Mouse (Mus musculus): Measurements from ENCODE around the gene Polr2e. TPM values are rescaled to one million over a fixed set of nuclear protein-coding genes. Genes with fewer than 3 reads are reported as not detected.
A peak's percentile ranks its signal among the peaks of the same experiment; 100 is the strongest.

Gene Polr2e
- total RNA-seq, 2 experiments from 2014 or later, result 66.9 to 68.9 TPM

DNA sequence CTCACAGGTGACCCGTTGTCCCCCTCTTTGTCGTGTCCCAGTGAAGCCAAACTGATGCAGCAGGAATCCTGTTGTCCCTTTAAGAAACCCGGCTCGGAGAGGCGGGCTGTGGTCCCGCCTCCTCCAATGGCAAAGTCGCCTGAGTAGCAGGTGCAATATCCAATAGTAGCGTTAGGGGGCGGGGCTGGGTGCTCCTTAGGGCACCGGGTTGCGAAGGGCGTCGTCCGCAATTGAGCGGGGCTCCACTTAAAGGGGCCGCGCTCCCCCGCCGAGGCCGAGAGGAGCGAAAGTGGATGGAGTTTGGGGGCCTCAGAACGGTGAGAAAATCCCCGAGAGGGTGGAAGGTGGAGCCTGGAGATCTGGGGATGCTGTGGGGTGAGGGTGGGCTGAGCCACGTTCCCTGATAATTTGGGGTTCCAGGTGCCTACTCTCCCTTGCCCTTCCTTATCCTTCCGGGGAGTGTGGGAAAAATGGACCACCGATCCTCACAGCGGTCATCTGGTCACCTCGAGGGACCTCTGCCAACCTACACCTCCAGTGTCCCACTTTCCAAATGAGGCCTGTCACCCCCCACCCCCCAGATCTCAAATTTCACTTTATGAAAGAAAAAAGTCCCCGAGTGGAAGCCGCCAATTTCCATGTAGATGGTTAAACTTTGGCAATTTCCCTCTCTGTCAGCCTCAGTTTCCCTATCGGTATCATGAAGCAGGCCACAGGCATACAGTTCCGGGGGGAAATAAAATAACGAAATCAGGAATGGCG lies 43.1 kb downstream of the Polr2e start, which contains the start of gene Abca7:
Gene Abca7, plus strand, starts transcription at position 223 of the 762 bp plus-strand sequence.
- intact Hi-C loops (cut with DNase I), result loop anchor here (5.0 kb wide), 1 partner anchor 116 kb away; no protein-coding TSS in a partner anchor
- peak; percentile 96 for DNase-seq (ENCODE audit: low spot score in 2 of 2)

DNA sequence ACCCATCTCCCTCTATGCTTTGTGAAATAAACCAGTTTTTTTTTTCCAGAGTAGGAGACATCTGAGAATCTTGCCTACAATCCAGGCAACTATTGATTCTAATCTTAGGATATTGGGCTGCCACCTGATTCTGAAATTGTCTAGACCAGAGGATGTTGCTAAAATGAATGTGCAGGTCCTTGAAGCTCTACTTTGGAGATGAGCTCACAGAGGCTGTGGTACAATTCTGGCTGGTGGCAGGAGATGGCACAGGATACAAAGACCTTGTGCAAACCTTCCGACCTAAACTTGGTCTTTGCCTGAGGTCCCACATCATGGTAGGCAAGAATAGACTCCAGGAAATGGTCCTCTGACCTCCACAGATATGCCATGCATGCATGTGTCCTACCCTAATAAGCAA lies 44.0 kb downstream of the Polr2e start:
- intact Hi-C loops (cut with DNase I), result loop anchor here (5.0 kb wide), 1 partner anchor 117 kb away; no protein-coding TSS in a partner anchor

DNA sequence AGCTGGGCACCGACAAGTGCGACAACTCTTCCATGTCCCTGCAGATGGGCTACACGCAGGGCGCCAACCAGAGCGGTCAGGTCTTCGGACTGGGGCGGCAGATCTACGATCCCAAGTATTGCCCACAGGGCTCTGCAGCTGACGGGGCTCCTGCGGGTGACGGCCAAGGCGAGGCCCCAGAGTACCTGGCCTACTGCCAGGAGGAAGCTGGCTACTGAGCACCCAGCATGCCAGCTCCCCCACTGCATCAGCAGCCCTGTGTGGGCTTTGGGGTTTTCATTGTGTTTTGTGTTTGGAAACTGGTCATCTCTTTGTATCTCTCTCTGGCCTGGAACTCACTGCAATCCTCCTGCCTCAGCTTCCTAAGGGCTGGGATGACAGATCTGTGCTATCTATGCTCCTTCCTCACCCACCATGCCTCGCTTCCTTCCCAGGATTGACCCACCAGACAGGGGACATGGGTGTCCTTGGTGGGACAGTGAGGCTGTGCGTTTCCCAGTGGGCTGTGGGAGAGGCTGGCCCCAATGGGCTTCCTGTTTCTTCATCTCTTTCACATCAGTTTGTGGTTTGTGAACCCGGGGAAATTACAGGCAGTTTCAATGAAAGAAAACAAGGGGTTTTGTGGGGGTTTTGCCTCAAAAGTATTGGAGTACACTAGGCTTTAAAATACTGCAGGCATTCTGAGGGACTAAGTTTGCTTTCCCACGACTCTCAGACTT lies 45.0 kb downstream of the Polr2e start:
- intact Hi-C loops (cut with DNase I), result loop anchor here (5.0 kb wide), 1 partner anchor 118 kb away; no protein-coding TSS in a partner anchor
- peak in 1 of 2 experiments; percentile 54 for DNase-seq (ENCODE audit: low spot score in 2 of 2)

More for the DNA sequence above, 44.0 kb downstream of the Polr2e start:
- no peak for DNase-seq (ENCODE audit: low spot score in 2 of 2)

DNA sequence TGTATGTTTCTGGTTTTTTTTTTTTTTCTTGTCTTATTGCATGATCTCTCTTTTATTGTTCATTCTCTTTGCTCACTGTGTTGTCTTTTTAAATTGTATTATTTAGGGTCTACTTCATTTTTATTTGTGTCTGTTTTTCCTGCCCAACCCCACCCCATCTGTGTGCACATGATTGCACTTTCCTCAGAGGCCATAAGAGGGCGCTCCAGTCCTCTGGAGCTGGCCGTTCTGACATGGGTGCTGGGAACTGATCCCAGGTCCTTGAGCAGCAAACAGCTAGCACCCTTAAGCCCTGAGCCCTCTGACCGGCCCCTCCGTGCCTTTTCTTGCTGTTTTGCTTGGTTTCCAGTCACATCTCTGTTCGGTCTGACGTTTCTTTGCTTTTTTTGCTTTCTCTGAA lies 48.0 kb downstream of the Polr2e start:
- DNase-seq (ENCODE audit: low spot score in 2 of 2), result no peak
- intact Hi-C loops (cut with DNase I), result no loop called here

DNA sequence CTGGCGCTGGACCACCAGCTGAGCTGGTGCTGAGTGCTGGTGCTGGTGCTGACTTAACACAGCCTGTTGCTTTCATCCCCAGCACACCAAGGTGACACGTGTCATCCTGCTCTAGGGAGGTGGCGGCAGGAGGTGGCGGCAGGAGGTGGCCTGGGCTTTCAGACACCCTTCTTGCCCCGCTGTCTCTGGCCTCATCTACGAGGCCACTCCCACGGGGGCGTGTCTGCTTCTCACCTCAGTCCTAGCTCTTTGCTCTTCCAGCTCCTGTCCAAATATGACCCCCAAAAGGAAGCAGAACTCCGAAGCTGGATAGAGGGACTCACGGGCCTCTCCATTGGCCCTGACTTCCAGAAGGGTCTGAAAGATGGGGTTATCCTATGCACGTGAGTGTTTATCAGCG lies 48.5 kb downstream of the Polr2e start:
- DNase-seq (ENCODE audit: low spot score in 2 of 2), result no peak
- intact Hi-C loops (cut with DNase I), result no loop called here

DNA sequence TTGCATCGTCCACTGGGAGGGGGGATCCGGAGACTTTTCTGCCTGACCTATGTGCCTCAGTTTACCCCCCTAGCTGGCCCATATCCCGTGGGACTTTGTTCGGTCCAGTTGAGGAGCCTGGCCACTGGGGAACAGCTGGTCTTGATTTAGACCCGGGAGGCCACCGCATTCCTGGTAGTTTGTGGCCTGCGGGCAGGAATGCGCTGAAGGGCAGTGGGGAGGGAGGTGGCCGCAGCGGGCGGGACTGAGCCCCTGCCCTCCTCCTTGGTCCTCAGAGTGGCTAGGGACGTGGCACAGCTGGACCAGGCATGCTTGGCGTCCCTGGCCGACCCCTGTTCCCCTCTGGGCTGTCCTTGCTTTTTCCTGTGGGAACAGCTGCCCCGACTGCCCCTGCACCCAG lies 49.7 kb downstream of the Polr2e start:
- intact Hi-C loops (cut with DNase I), result loop anchor here (5.0 kb wide), 1 partner anchor 62 kb away; no protein-coding TSS in a partner anchor
- DNase-seq (ENCODE audit: low spot score in 2 of 2), result no peak

DNA sequence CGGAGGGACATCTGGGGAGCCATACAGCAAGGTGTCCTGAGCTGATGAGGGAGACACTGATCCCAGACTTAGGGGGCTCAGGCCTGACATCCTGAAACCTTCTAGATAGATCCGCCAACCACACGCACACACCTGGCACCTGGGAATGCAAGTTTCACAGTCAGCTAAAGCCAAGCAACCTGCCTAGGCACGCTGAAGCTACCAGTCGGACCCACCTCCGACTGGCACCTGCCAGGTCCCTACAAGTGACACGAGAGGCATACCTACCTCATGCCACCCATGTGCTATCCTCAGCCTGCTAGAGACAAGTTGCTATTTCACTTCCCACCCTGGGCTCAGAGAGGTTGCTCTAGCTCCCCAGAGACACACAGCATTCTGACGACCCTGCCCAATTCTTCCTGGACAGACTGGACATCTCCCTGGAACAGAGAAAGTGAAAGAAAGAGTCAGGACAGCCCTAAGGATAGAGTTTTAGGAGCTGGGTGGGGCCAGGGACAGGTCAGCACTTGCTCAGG lies 50.3 kb downstream of the Polr2e start:
- no peak for DNase-seq (ENCODE audit: low spot score in 2 of 2)
- intact Hi-C loops (cut with DNase I), result loop anchor here (5.0 kb wide), 1 partner anchor 63 kb away; no protein-coding TSS in a partner anchor

DNA sequence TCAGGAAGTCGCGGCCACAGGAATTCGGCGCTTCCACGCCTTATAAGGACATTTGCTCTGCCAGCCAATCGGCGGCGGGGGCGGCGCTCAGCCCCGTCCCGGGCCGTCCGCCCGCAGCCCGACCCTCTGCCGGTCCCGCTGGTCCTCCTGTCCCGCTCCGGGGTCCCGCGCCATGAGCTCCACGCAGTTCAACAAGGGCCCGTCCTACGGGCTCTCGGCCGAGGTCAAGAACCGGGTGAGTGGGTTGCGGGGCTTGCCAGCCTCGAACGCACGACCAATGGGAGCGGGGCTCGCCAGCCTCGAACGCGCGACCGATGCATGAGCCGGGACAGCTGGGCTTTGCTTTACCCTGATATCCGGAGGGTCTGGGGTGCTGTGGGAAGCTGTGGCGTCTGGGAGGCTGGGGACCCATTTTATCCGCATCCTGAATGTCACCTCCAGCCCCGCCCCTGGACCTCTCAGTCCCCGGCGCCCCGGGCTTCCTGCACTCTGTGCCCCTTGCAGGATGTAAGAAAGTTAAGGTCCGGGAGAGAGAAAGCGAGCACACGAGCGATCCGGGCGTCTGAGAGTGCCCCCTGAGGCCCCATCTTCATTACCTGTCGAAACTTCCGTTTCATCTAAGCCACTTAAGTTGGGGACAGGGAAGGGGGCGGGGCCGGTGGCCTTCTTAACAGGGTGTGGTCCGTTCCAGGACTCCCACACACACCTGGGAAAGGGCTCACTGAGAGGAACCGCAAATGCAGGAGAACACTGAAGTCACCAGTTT lies 50.9 kb downstream of the Polr2e start, which contains the start of gene Cnn2:
Gene Cnn2, plus strand, starts transcription at position 79 of the 766 bp plus-strand sequence.
- intact Hi-C loops (cut with DNase I), result loop anchor here (5.0 kb wide), 1 partner anchor 64 kb away; no protein-coding TSS in a partner anchor
- DNase-seq (ENCODE audit: low spot score in 2 of 2), result no peak

DNA sequence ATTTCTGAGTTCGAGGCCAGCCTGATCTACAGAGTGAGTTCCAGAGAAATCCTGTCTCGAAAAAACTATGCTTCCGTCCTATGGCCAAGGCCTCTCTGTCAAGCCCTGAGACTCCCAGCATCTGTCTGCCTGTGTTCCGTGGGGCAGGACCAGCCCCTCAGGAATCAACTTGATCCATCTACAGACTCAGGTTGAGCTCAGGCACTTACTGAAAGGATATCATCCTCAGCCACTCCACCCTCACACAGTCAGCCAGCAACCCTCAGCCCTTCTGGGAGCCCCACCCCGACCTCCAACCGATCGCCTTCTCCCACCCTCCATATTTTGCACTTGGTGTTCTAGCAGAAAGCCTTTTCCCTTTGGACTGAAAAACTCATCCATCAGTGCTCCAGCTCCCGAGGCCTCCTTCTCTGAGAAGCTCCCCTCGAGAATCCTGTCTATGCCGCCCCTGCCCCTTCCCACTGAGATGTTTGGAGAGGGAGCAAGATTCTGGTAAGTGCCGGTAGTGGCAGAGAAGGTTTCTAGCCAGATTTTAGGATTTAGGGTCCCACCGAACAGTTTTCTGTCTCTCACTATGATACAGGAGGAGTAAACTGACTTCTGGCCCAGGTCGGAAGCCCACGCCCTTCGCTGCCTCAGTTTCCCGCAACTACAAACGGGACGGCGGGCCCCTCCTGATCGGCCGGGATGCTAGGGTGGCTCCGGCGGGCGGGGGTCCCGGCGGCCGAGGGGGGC lies 51.7 kb downstream of the Polr2e start:
- no peak for DNase-seq (ENCODE audit: low spot score in 2 of 2)
- intact Hi-C loops (cut with DNase I), result loop anchor here (2.0 to 5.0 kb wide), 2 partner anchors 47 to 64 kb away; no protein-coding TSS in a partner anchor

DNA sequence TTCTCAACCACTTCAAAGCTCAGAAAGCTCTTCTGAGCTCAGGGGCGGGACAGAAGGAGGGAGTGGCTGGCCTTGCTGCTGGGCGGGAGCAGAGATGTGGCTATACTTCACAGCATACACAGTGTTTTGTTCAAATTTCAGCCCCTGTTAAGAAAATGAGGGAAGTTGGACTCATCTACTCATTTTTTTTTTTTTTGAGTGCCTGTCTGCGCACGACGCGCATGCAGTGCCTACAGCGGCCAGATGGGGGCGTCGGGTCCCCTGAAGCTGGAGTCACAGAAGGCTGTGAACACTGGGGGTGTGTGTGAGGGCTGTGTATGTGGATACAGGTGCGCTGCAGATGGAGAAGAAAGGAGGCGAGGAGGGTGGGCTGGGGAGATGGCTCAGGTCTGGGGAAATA lies 52.6 kb downstream of the Polr2e start:
- intact Hi-C loops (cut with DNase I), result loop anchor here (2.0 to 5.0 kb wide), 2 partner anchors 48 to 65 kb away; no protein-coding TSS in a partner anchor

DNA sequence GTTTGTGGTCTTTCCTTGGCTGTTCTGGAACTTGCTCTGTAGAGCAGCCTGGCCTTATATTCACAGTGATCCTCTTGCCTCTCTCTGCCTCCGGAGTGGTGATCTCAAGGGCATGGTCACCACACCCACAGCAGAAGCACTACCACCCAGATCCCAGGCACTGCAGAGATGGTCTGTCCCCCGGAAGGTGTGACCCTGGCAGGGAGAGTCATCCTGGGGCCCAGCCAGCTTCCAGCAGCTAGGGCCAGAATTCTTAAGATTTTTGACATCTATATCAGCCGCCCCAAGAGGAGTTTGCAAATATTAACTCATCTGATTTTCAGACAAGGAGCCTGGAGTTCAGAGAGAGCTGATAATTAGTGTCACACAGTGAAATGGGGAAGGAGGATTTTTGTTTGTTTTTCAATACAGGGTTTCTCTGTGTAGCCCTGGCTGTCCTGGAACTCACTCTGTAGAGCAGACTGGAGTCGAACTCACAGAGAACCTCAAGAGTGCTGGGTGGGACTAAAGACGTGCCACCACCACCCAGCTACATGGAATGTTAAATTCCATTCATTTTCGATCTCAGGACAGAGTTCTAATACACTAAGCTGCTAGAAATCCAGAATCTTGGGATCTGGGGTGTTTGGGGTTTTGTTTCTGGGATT lies 53.2 kb downstream of the Polr2e start:
- no peak for DNase-seq (ENCODE audit: low spot score in 2 of 2)
- intact Hi-C loops (cut with DNase I), result loop anchor here (2.0 to 5.0 kb wide), 2 partner anchors 48 to 66 kb away; no protein-coding TSS in a partner anchor

More for the DNA sequence above, 52.6 kb downstream of the Polr2e start:
- DNase-seq (ENCODE audit: low spot score in 2 of 2), result peak; percentile 85 to 95

Other genes with a start within 250 kb of the Polr2e start
- 1 to 10 TPM in 1 of 2 experiments, under 1 TPM in 1; 0.17 to 1.1 TPM for gene Prss57, start 248.8 kb downstream of the Polr2e start, total RNA-seq (2021)
- 100 to 1,000 TPM; 398 to 410 TPM for gene Palm, start 246.2 kb downstream of the Polr2e start, total RNA-seq (2021)
- under 1 TPM; 0.59 to 0.72 TPM for gene Misp, start 218.8 kb downstream of the Polr2e start, total RNA-seq (2021)
- gene Ptbp1, start 185.4 kb downstream of the Polr2e start, total RNA-seq (2021), result 10 to 100 TPM; 52.1 to 61.1 TPM
- 1 to 10 TPM; 2.3 to 3.1 TPM for gene Prtn3, start 165.3 kb downstream of the Polr2e start, total RNA-seq (2021)
- 10 to 100 TPM; 68.3 to 71.2 TPM for gene Plppr3, start 165.2 kb downstream of the Polr2e start, total RNA-seq (2021)
- not detected for gene Elane, start 153.5 kb downstream of the Polr2e start, total RNA-seq (2021)
- not detected for gene Cfd, start 148.9 kb downstream of the Polr2e start, total RNA-seq (2021)
- 10 to 100 TPM; 55.0 to 66.5 TPM for gene Med16, start 130.9 kb downstream of the Polr2e start, total RNA-seq (2021)
- not detected for gene Gm26602, start 128.9 kb downstream of the Polr2e start, total RNA-seq (2021)
- 1 to 10 TPM; 5.7 to 7.6 TPM for gene Kiss1r, start 122.8 kb downstream of the Polr2e start, total RNA-seq (2021)
- 100 to 1,000 TPM; 438 to 440 TPM for gene R3hdm4, start 118.6 kb downstream of the Polr2e start, total RNA-seq (2021)
- gene Arid3a, start 112.8 kb downstream of the Polr2e start, total RNA-seq (2021), result 1 to 10 TPM; 5.4 to 7.0 TPM
- gene Wdr18, start 79.6 kb downstream of the Polr2e start, total RNA-seq (2021), result 10 to 100 TPM; 45.3 to 46.5 TPM
- under 1 TPM; 0.21 to 0.40 TPM for gene Grin3b, start 69.1 kb downstream of the Polr2e start, total RNA-seq (2021)
- 100 to 1,000 TPM; 140 to 152 TPM for gene Tmem259, start 55.5 kb downstream of the Polr2e start, total RNA-seq (2021)
- gene Cnn2, start 51.2 kb downstream of the Polr2e start, total RNA-seq (2021), result 10 to 100 TPM in 1 of 2 experiments, 1 to 10 TPM in 1; 9.5 to 11.9 TPM
- gene Abca7, start 43.3 kb downstream of the Polr2e start, total RNA-seq (2021), result 10 to 100 TPM; 10.9 TPM
- gene Arhgap45, start 23.1 kb downstream of the Polr2e start, total RNA-seq (2021), result 1 to 10 TPM; 3.3 to 4.0 TPM
- 100 to 1,000 TPM; 462 to 482 TPM for gene Gpx4, start 7.4 kb upstream of the Polr2e start, total RNA-seq (2021)
- gene Sbno2, start 65.8 kb upstream of the Polr2e start, total RNA-seq (2021), result 10 to 100 TPM; 19.2 to 19.3 TPM
- 10 to 100 TPM; 86.2 to 90.8 TPM for gene Stk11, start 76.0 kb upstream of the Polr2e start, total RNA-seq (2021)
- gene Atp5d, start 98.8 kb upstream of the Polr2e start, total RNA-seq (2021), result 100 to 1,000 TPM; 403 to 424 TPM
- gene Cbarp, start 101.0 kb upstream of the Polr2e start, total RNA-seq (2021), result 100 to 1,000 TPM; 437 to 473 TPM
- gene Midn, start 108.5 kb upstream of the Polr2e start, total RNA-seq (2021), result 10 to 100 TPM; 94.0 to 96.3 TPM
- 100 to 1,000 TPM in 1 of 2 experiments, 10 to 100 TPM in 1; 95.6 to 111 TPM for gene Cirbp, start 126.2 kb upstream of the Polr2e start, total RNA-seq (2021)
- gene 1600002K03Rik, start 133.1 kb upstream of the Polr2e start, total RNA-seq (2021), result 1 to 10 TPM; 5.7 to 6.2 TPM
- gene Efna2, start 139.7 kb upstream of the Polr2e start, total RNA-seq (2021), result 10 to 100 TPM; 13.9 to 14.3 TPM
- 10 to 100 TPM; 39.4 to 41.5 TPM for gene Mum1, start 186.6 kb upstream of the Polr2e start, total RNA-seq (2021)
- gene Ndufs7, start 209.3 kb upstream of the Polr2e start, total RNA-seq (2021), result 100 to 1,000 TPM; 171 to 187 TPM
- 10 to 100 TPM; 20.7 to 29.7 TPM for gene Gamt, start 221.2 kb upstream of the Polr2e start, total RNA-seq (2021)
- 10 to 100 TPM; 84.3 to 84.9 TPM for gene Dazap1, start 221.7 kb upstream of the Polr2e start, total RNA-seq (2021)